Mouse (Mus musculus) liver, adult 2 months (tissue): ENCODE data around the gene Prl3d2. TPM values are rescaled to one million over a fixed set of nuclear protein-coding genes. Genes with fewer than 3 reads are reported as not detected.
"Not testable (repeated sequence)": the region's sequence is repeated elsewhere in the genome, so short reads cannot be mapped to it uniquely, and the experiment has no call there.

Experiments
- DNase-seq: peaks from one replicate; pipeline ENCODE4 v3.0.0-alpha.2; 2011; ENCODE audit warnings: low read depth, low spot score; ENCODE audit errors: extremely low read depth
- H3K27ac ChIP-seq: fragments of 200-500 bp; replicated peaks from 2 replicates; pipeline ENCODE4 v1.5.1; 2012; ENCODE audit warnings: low read depth, mild to moderate bottlenecking, control low read depth, inconsistent platforms, low read length; ENCODE audit not compliant: insufficient read depth
- H3K27me3 ChIP-seq: fragments of 200-500 bp; 2 replicates; pipeline ENCODE4 v1.6.1; 2012; ENCODE audit warnings: mild to moderate bottlenecking, moderate library complexity, low read length, inconsistent platforms; ENCODE audit not compliant: control insufficient read depth, insufficient read depth
- H3K36me3 ChIP-seq: fragments of 200-500 bp; 2 replicates; pipeline ENCODE4 v1.6.1; 2012; ENCODE audit warnings: low read length, inconsistent platforms; ENCODE audit not compliant: control insufficient read depth, insufficient read depth
- H3K4me1 ChIP-seq: fragments of 200-500 bp; 2 replicates; pipeline ENCODE4 v1.6.1; 2011; ENCODE audit warnings: low read length; ENCODE audit not compliant: control insufficient read depth, insufficient read depth
- H3K4me3 ChIP-seq: fragments of 200-500 bp; 2 replicates; pipeline ENCODE4 v1.5.1; 2011; ENCODE audit warnings: low read depth, mild to moderate bottlenecking, control low read depth, low read length, moderate library complexity; ENCODE audit not compliant: insufficient read depth
- H3K79me2 ChIP-seq: fragments of 200-500 bp; 2 replicates; pipeline ENCODE4 v1.6.1; 2012; ENCODE audit warnings: inconsistent platforms, mild to moderate bottlenecking, low read length, moderate library complexity; ENCODE audit not compliant: control insufficient read depth, insufficient read depth
- H3K9ac ChIP-seq: fragments of 200-500 bp; 2 replicates; pipeline ENCODE4 v1.6.1; 2012; ENCODE audit warnings: low read depth, mild to moderate bottlenecking, control low read depth, inconsistent platforms, low read length
- CTCF ChIP-seq: fragments of 200-500 bp; IDR thresholded peaks from 2 replicates; pipeline ENCODE4 v1.5.1; 2011; ENCODE audit warnings: low read depth, low read length, control low read depth
- POLR2A ChIP-seq: fragments of 200-500 bp; IDR thresholded peaks from 2 replicates; pipeline ENCODE4 v1.6.1; 2011; ENCODE audit warnings: low read length, control low read depth; ENCODE audit not compliant: insufficient read depth; ENCODE audit errors: extremely low read depth
- WGBS: fragments of 180-500 bp; shearing (Covaris S2); methylation state at CpG from one replicate; pipeline ENCODE4 v1.1.7; 2018; 5-methylcytosine and 5-hydroxymethylcytosine counted together
- polyA plus RNA-seq: library from polyadenylated mRNA; depleted of rRNA; stranded (reverse); fragments of >200 nt; gene quantifications from 2 replicates; pipeline ENCODE4 v1.2.3, GENCODE M21; 2012; rRNA removed
- total RNA-seq: library from RNA; depleted of rRNA; stranded (reverse); fragments of >200 nt; gene quantifications from 2 replicates; pipeline ENCODE4 v1.2.3, GENCODE M21; 2014; rRNA removed

Prl3d2 gene
- total RNA-seq (not detected in 2 replicates), polyA plus RNA-seq (not detected in 2 replicates)

DNA sequence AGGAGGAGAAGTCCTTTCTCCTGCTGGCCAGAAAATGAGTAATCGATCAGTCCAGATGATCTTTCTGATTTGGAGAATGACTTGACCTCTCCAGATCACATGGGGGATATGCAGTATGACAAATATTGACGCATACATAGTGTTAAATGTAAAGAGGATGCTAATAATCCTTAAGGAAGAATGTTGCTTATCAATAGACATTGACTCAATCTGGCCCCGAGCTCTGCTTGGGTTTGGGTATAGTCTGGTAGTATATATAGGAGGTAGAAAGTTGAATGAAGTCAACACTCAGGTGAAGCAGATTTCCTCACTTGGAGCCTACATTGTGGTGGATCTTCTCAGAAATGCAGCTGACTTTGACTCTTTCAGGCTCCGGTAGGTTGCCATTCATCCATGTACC is at the start of gene Prl3d2:
Prl3d2 (plus strand) TSS at position 301 of the 400 bp plus-strand sequence.
- not testable (repeated sequence) for H3K79me2 ChIP-seq, H3K36me3 ChIP-seq, DNase-seq, H3K4me3 ChIP-seq, H3K27me3 ChIP-seq, H3K9ac ChIP-seq, H3K4me1 ChIP-seq, H3K27ac ChIP-seq
- WGBS = 79% methylated on average over 4 of the region's 4 CpGs

DNA sequence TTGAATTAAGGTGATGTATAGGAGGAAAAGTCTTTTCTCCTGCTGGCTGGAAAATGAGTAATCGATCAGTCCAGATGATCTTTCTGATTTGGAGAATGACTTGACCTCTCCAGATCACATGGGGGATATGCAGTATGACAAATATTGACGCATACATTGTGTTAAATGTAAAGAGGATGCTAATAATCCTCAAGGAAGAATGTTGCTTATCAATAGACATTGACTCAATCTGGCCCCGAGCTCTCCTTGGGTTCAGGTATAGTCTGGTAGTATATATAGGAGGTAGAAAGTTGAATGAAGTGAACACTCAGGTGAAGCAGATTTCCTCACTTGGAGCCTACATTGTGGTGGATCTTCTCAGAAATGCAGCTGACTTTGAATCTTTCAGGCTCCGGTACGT is 27.6 kb upstream of the Prl3d2 start, which contains the start of gene Prl3d1:
Prl3d1 (plus strand) TSS at position 301 of the 400 bp plus-strand sequence.
- not testable (repeated sequence) for H3K27me3 ChIP-seq, H3K36me3 ChIP-seq, H3K79me2 ChIP-seq, DNase-seq, H3K4me3 ChIP-seq, H3K9ac ChIP-seq, H3K27ac ChIP-seq, H3K4me1 ChIP-seq
- WGBS = 83% methylated on average over 5 of the region's 5 CpGs

DNA sequence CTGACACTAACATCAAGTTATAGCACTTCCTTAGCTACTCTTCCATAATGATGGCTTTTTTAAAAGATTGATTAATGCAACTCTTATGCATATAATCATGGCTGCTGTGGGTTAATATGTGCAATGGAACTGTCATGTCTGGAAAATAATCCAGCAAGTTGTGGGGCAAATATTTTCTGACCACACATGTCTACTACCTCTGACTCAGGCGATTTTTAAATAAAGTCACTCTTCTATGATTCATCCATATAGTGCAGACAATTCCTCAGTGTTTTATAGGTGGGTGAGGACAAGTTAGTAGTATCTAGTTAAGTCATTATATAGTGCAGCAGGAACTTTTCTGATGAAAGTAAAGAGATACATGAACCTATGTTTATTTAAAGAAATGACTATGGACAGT is 26.8 kb downstream of the Prl3d2 start:
- Histone ChIP-seq H3K4me1 (no peaks in the 10 kb centered on the region), H3K36me3 (no peaks in the 10 kb centered on the region), H3K79me2 (no peaks in the 10 kb centered on the region), H3K27ac (no peak overlapping the region), H3K27me3 (no peaks in the 10 kb centered on the region), H3K9ac (no peak overlapping the region), H3K4me3 (no peak overlapping the region)
- no peak for DNase-seq
- no peak for TF ChIP-seq CTCF
- TF ChIP-seq POLR2A = no peak
- WGBS = 45% methylated on average over 1 of the region's 1 CpGs

DNA sequence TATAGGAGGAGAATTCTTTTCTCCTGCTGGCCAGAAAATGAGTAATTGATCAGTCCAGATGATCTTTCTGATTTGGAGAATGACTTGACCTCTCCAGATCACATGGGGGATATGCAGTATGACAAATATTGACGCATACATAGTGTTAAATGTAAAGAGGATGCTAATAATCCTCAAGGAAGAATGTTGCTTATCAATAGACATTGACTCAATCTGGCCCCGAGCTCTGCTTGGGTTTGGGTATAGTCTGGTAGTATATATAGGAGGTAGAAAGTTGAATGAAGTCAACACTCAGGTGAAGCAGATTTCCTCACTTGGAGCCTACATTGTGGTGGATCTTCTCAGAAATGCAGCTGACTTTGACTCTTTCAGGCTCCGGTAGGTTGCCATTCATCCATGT is 35.0 kb downstream of the Prl3d2 start, which contains the start of gene Prl3d3:
Prl3d3 (plus strand) TSS at position 301 of the 400 bp plus-strand sequence.
- not testable (repeated sequence) for H3K4me3 ChIP-seq, H3K79me2 ChIP-seq, H3K9ac ChIP-seq, H3K27ac ChIP-seq, DNase-seq, H3K36me3 ChIP-seq, H3K4me1 ChIP-seq, H3K27me3 ChIP-seq
- WGBS = 76% methylated on average over 3 of the region's 3 CpGs

Other genes with a start within 250 kb of the Prl3d2 start
- not detected in 2 replicates for gene Prl, start 64.1 kb upstream of the Prl3d2 start, total RNA-seq
- gene Prl, start 64.1 kb upstream of the Prl3d2 start, polyA plus RNA-seq = not detected in 2 replicates
- not detected in 2 replicates for gene Prl3d1, start 27.5 kb upstream of the Prl3d2 start, total RNA-seq
- gene Prl3d1, start 27.5 kb upstream of the Prl3d2 start, polyA plus RNA-seq = not detected in 2 replicates
- not detected in 2 replicates for gene Prl3d3, start 35.1 kb downstream of the Prl3d2 start, total RNA-seq
- not detected in 2 replicates for gene Prl3d3, start 35.1 kb downstream of the Prl3d2 start, polyA plus RNA-seq
- gene Prl3c1, start 75.0 kb downstream of the Prl3d2 start, total RNA-seq = not detected in 2 replicates
- gene Prl3c1, start 75.0 kb downstream of the Prl3d2 start, polyA plus RNA-seq = not detected in 2 replicates
- gene Prl3b1, start 120.1 kb downstream of the Prl3d2 start, total RNA-seq = not detected in 2 replicates
- gene Prl3b1, start 120.1 kb downstream of the Prl3d2 start, polyA plus RNA-seq = not detected in 2 replicates
- not detected in 2 replicates for gene Prl3a1, start 137.7 kb downstream of the Prl3d2 start, total RNA-seq
- not detected in 2 replicates for gene Prl3a1, start 137.7 kb downstream of the Prl3d2 start, polyA plus RNA-seq
- gene Prl6a1, start 190.9 kb downstream of the Prl3d2 start, total RNA-seq = not detected in 2 replicates
- not detected in 2 replicates for gene Prl6a1, start 190.9 kb downstream of the Prl3d2 start, polyA plus RNA-seq
- not detected in 2 replicates for gene Prl8a2, start 224.0 kb downstream of the Prl3d2 start, total RNA-seq
- gene Prl8a2, start 224.0 kb downstream of the Prl3d2 start, polyA plus RNA-seq = not detected in 2 replicates